Mouse (Mus musculus) G1E (cell line): ENCODE data around the gene Uxt.

ENCODE experiments used
- CTCF ChIP-seq: IDR thresholded peaks from 2 replicates; pipeline ENCODE4 v1.5.1; 2012; ENCODE audit warnings: low read depth, low read length, inconsistent platforms, mixed read lengths
- GATA2 ChIP-seq: IDR thresholded peaks from 2 replicates; pipeline ENCODE4 v1.6.1; 2012; ENCODE audit warnings: low read depth, low read length, inconsistent platforms, borderline replicate concordance
- TAL1 ChIP-seq: conservative IDR thresholded peaks from 2 replicates; pipeline ENCODE4 v1.6.1; 2012; ENCODE audit warnings: low read depth, low read length, inconsistent platforms, mixed read lengths

DNA sequence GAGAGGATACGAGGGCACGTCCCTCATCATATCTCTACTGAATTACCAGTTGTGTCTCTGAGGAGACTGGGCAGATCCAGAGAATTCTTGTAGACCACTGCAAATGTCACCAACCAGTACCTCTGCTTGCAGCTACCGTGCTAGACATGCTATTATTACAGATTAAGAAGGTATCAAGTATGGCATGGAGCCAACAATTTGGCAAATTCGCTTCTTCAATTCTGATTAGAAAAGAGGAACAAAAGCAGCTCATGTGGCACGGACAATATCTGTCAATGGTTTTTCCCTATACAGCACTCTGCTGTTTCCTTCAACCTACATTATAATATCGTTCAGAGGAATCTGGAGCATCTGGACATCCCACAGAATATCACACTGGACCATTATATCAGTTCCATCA, 48.1 kb downstream of the Uxt start:
- TF ChIP-seq CTCF (no peak), TAL1 (no peak), GATA2 (no peak)
